Mouse (Mus musculus) adrenal gland, adult 8-10 months (tissue): Measurements from ENCODE around the gene Cdh15. TPM values are rescaled to one million over a fixed set of nuclear protein-coding genes. Genes with fewer than 3 reads are reported as not detected.

Experiments used
- DNase-seq: peaks from one replicate; pipeline ENCODE4 v3.0.0; 2022
- total RNA-seq, 4 experiments: library from RNA; stranded (reverse); gene quantifications; 2 replicates each; pipeline ENCODE4 v1.2.4; 2022

Gene Cdh15
- 1 to 10 TPM in 3 of 4 experiments, under 1 TPM in 1; 0.55 to 1.2 (median 1.2) TPM for total RNA-seq

- no peak for DNase-seq
Observed at GRCm38 (mm10) chr8:122847829-122848561, at the start of gene Cdh15. Cdh15 (plus strand) TSS chr8:122847966.

- DNase-seq = no peak
Observed at GRCm38 (mm10) chr8:122803906-122804761, 43.6 kb upstream of the Cdh15 start.

DNA sequence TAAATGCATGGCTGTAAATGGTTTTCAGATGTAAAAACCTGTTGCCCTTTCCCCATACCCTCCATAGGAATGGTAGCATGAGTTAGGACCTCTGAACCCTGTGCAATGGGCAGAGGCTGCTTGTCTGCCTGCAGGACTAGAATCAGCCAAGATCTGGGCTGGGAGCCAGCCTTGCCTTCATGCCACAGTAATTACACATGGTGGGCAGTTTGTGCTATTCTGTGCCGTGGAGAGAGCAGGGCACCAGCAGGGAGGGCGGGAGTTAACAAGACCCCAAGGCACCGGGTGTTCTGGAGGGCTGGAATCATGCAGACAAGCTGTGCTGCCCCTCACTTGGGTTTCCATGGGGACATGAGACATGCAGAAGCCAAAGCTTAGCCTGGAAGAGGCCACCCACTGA, 42.4 kb upstream of the Cdh15 start:
- DNase-seq = no peak

GRCm38 (mm10) chr8:122806956-122807538, 40.7 kb upstream of the Cdh15 start:
- DNase-seq = no peak

DNA sequence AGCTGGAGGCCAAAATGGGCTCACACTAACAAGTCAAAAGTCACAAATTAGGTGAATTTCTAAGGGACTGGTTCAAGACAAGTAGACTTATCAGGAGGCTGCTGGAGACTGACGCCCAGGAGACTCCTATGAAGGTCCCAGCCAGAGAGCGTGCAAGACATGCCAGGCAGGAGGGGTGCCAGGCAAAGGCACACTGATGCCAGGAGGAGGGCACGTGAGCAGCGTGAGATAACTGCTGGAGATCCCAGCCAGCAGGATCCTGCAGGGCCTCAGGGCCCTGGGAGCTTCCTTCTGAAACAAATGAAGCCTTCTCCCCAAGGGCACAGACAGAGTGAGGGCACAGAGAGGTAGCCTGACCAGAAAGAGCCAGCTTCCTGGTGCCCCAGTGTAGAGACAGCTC, 39.9 kb upstream of the Cdh15 start:
- DNase-seq = no peak

GRCm38 (mm10) chr8:122810376-122810775, 37.4 kb upstream of the Cdh15 start:
- no peak for DNase-seq

GRCm38 (mm10) chr8:122811870-122812494, 35.8 kb upstream of the Cdh15 start:
- no peak for DNase-seq

GRCm38 (mm10) chr8:122812610-122813250, 35.0 kb upstream of the Cdh15 start:
- no peak for DNase-seq

DNA sequence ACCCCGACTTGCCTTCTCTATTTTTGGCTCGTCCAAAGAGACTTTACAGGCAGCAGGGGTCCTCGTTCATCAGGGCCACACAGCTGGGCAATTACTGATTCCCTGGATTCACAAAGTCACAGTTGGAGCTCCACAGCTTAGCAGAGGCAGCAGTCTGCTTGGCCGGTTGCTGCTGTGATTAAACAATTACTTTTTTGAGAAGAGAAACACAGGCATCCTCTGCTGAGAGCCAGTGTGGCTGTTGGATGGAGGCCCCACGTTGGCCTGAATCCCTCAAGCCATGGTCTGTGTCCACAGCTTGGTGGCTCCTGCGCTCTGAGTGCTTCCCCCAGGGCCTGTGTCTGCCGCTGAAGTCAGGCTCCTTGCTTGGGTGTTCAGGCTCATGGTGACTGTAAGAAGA, 33.2 kb upstream of the Cdh15 start:
- no peak for DNase-seq

- no peak for DNase-seq
Observed at GRCm38 (mm10) chr8:122816965-122817364, 30.8 kb upstream of the Cdh15 start.

GRCm38 (mm10) chr8:122817724-122818496, 29.9 kb upstream of the Cdh15 start:
- DNase-seq = no peak

DNA sequence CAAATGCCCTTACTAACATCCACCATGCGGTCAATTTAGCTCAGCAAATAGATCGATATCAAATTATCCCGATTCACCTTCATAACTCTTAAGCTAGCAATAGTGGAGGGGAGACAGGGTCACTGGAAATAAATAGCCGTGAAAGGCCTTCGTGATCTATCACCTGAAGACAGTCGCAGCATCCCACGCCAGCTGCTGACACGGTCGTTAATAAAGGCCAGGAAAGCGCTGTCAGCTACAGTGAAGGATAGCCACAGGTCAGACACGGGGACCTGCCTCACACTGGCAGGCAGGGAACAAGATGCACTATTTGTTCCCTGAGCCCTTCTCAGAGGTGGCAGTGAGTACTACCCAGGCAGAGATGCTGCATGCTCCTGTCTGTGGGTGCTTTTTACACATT, 28.0 kb upstream of the Cdh15 start:
- no peak for DNase-seq

- DNase-seq = no peak
Observed at GRCm38 (mm10) chr8:122824571-122824970, 23.2 kb upstream of the Cdh15 start.

- DNase-seq = no peak
Observed at GRCm38 (mm10) chr8:122824986-122825385, 22.8 kb upstream of the Cdh15 start.

DNA sequence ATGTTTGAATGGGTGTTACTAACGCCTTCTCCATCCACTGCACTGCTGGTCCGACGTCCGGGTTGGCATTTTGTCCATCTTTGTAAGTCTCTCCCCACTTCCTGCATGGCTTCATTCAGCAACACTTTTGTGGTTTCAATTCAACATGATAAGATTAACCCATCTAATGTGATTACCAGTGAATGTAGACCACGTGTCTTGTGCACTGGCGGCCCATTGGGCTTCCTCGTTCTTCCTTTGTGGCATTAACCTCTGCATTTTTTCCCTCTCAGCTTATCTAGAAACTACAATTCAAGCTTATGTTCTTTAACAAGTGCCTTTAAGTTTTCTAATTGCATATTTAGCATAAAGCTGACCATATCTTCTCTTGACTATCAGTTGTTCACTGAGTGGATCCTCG, 22.4 kb upstream of the Cdh15 start:
- DNase-seq = no peak

- no peak for DNase-seq
Observed at GRCm38 (mm10) chr8:122829396-122829795, 18.4 kb upstream of the Cdh15 start.

GRCm38 (mm10) chr8:122830349-122831061, 17.3 kb upstream of the Cdh15 start:
- DNase-seq = peak; percentile 79

GRCm38 (mm10) chr8:122834416-122834815, 13.3 kb upstream of the Cdh15 start:
- DNase-seq = no peak

- peak; percentile 57 for DNase-seq
Observed at GRCm38 (mm10) chr8:122834971-122835370, 12.8 kb upstream of the Cdh15 start.

GRCm38 (mm10) chr8:122836199-122836598, 11.6 kb upstream of the Cdh15 start:
- DNase-seq = no peak

DNA sequence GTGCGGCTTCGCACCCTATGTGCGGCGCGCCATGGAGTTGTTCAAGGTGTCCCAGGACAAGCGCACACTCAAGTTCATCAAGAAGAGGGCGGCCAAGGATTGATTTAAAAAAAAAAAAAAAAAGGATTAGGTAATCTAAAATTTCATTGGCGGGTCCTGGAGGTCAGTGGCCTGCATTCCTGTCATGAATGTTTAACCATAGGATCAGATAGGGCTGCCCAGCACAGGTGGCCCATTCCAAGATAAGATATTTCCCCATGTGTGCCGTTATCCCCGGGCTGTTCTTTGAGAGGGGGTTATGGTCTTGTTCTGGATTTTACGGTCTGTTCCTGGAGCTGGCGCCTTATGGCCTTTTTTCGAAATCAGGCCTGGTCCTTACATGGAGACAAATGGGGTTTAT, 11.1 kb upstream of the Cdh15 start:
- no peak for DNase-seq
